Mouse (Mus musculus): ENCODE measurements around the gene Sestd1. TPM values are rescaled to one million over a fixed set of nuclear protein-coding genes. Genes with fewer than 3 reads are reported as not detected.

Sestd1 gene
- total and polyA plus RNA-seq, 2 experiments from 2014 or later = 28.1 to 59.9 TPM

DNA sequence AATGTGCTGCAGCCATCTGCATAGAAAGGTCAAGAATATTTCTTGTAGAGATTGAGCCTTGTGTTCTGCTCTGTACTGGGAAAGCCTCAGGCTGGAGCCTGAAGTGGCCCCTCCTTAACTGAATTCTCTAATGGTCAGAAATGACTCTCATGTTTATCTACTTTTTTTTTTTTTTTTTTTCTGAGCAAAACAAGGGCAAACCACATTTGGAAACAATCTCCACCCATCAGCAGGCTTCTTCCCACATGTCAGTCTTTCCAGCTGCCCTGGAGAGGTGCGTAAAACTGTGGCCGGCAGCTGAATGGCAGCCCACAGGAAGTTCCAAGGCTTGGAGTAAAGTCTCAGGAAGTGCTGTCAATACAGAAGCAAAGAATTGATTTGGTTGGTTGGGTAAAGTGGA lies 6.4 kb upstream of the Sestd1 start:
- ATAC-seq = no peak
- Histone ChIP-seq H3K36me3 (ENCODE audit: insufficient read depth) (no peaks in the 10 kb centered on the region), H3K9me3 (ENCODE audit: low read length) (no peaks in the 10 kb centered on the region), H3K27ac (ENCODE audit: low read depth, low read length) (no peak overlapping the region), H3K4me2 (ENCODE audit: low read depth) (no peak overlapping the region), H3K9ac (no peak overlapping the region), H3K4me3 (ENCODE audit: low read depth, low read length) (no peak overlapping the region), H3K27me3 (ENCODE audit: insufficient read depth, low read length) (no peaks in the 10 kb centered on the region), H3K4me1 (ENCODE audit: insufficient read depth) (no peaks in the 10 kb centered on the region)
- no peak for DNase-seq
- TF ChIP-seq CTCF (IDR thresholded peaks at IDR 0.05; ENCODE audit: low read depth) = no peak
- WGBS = 42% methylated on average over 2 of the region's 2 CpGs

DNA sequence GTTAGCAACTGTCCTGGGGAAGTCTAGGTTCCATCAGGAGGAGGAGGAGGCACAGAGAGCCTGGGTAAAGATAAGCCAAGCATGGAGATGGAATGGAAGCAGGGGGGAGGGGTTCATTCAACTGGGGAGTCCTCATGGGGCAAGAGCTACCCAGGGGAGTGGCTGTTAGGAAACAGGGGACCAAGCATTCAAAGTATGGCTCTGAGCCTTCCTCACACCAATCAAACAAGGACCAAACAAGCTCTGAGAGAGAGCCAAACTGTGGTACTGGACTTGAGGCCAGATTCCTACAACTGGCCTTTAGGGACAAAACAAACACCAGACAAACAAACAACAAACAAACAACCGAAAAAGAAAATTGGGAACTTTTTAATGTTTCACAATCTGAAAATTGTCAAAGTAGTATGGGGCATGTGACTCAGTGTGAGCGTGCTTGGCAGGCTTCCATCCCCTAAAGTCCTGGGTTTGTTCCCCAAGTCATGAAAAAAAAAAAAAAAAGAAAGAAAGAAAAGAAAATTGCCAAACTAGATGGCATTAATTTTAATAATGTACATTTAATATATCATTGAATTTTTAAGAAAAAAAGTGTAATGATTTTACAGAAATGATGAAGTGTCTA lies 4.0 kb upstream of the Sestd1 start:
- Histone ChIP-seq H3K27me3 (ENCODE audit: insufficient read depth, low read length) (no peaks in the 10 kb centered on the region), H3K4me3 (ENCODE audit: low read depth, low read length) (no peak overlapping the region), H3K27ac (ENCODE audit: low read depth, low read length) (no peak overlapping the region), H3K4me1 (ENCODE audit: insufficient read depth) (no peaks in the 10 kb centered on the region), H3K9me3 (ENCODE audit: low read length) (no peaks in the 10 kb centered on the region), H3K36me3 (ENCODE audit: insufficient read depth) (no peaks in the 10 kb centered on the region), H3K9ac (no peak overlapping the region), H3K4me2 (ENCODE audit: low read depth) (no peak overlapping the region)
- no peak for DNase-seq
- 70% methylated on average over 2 of the region's 2 CpGs for WGBS
- no peak for TF ChIP-seq CTCF (IDR thresholded peaks at IDR 0.05; ENCODE audit: low read depth)
- ATAC-seq = no peak

DNA sequence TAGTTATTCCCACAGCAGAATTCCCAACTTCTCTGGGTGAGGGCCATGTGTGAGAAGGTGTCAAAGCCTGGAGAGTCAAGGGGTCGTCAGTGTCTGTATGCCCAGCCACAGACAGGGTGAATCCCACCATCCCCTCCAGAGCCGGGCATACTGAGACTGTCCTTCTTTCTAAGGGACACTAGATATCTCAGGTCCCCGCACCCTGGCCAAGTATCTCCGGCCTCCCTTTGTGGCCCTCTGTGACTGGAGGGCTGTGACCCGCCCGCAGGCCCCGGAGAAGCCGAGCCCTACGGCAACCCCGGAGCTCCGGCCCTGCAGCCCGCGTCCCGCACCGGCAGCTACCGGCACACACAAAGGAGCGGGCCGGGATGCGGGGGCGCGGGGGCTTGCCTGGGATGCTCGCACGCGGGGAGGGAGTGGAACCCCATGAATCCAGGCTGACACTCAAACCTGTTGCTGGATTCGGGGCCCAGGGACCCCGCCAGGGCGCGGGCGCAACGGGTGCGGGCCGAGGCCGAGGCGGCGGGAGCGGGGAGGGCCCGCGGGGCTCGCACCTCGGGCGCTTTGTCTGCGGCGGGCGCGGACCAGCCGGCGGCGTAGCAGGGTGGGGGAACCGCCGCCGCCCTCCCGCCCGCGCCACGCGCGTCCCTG lies 406 bp downstream of the Sestd1 start:
- DNase-seq = peak; percentile 65
- WGBS = under 1% methylated on average over 43 of the region's 57 CpGs
- H3K4me1 ChIP-seq (ENCODE audit: insufficient read depth) = peaks cover 12% of the 10 kb centered on the region; the same call in 1 of the 2 replicates
- peak overlapping the region; percentile 94 for H3K27ac ChIP-seq (ENCODE audit: low read depth, low read length)
- H3K27me3 ChIP-seq (ENCODE audit: insufficient read depth, low read length) = no peaks in the 10 kb centered on the region
- ATAC-seq = peak; percentile 73
- no peaks in the 10 kb centered on the region for H3K36me3 ChIP-seq (ENCODE audit: insufficient read depth)
- peak overlapping the region; percentile 99 for H3K9ac ChIP-seq
- peak overlapping the region; percentile 69 for H3K4me2 ChIP-seq (ENCODE audit: low read depth)
- H3K9me3 ChIP-seq (ENCODE audit: low read length) = no peaks in the 10 kb centered on the region
- TF ChIP-seq CTCF (IDR thresholded peaks at IDR 0.05; ENCODE audit: low read depth) = no peak
- H3K4me3 ChIP-seq (ENCODE audit: low read depth, low read length) = peak overlapping the region; percentile 93

DNA sequence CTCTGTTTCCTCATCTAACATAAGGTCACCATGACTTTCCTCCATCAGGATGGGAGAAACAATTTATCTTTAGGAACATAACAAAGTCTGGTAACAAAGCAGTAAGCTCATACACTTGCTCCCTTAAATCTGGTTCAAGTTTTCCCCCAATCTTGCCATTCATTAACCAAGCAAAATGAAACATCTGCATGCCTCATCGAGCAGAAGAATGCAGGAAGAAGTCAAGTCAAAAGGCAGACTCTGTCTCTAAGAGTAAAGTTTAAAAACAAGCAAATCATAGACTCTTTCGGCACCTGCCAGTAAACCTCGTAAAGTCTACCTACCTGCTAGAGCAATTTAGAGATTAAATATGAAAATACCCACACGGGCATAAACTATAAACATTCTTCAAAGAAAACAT lies 3.1 kb downstream of the Sestd1 start:
- Histone ChIP-seq H3K9ac (no peak overlapping the region), H3K36me3 (ENCODE audit: insufficient read depth) (no peaks in the 10 kb centered on the region), H3K27me3 (ENCODE audit: insufficient read depth, low read length) (no peaks in the 10 kb centered on the region), H3K4me2 (ENCODE audit: low read depth) (no peak overlapping the region), H3K9me3 (ENCODE audit: low read length) (no peaks in the 10 kb centered on the region), H3K4me3 (ENCODE audit: low read depth, low read length) (no peak overlapping the region), H3K27ac (ENCODE audit: low read depth, low read length) (no peak overlapping the region), H3K4me1 (ENCODE audit: insufficient read depth) (peaks cover 15% of the 10 kb centered on the region; the same call in 1 of the 2 replicates)
- ATAC-seq (no peak), DNase-seq (no peak)
- no peak for TF ChIP-seq CTCF (IDR thresholded peaks at IDR 0.05; ENCODE audit: low read depth)
- 65% methylated on average over 4 of the region's 4 CpGs for WGBS

DNA sequence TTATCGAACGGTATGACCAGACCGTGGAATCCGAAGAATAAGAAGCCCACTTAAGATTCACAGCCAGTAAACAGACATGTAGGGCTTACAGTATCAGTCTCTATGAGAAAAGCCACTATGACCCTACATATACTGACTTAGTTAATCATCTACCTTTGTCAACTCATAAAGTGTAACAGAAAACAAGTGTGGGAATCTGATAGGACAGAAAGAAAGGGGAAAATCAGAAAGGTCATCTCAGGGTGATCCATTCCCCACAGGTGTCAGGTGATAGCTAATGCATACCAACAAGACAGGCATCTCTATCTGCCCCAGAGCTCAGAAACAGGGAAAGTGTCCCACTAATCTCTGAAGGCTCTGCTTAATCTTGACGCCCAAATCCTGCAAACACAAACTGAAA lies 4.5 kb downstream of the Sestd1 start:
- H3K27me3 ChIP-seq (ENCODE audit: insufficient read depth, low read length) = no peaks in the 10 kb centered on the region
- 88% methylated on average over 5 of the region's 5 CpGs for WGBS
- no peak overlapping the region for H3K4me2 ChIP-seq (ENCODE audit: low read depth)
- ATAC-seq = no peak
- no peaks in the 10 kb centered on the region for H3K36me3 ChIP-seq (ENCODE audit: insufficient read depth)
- H3K27ac ChIP-seq (ENCODE audit: low read depth, low read length) = no peak overlapping the region
- H3K4me3 ChIP-seq (ENCODE audit: low read depth, low read length) = no peak overlapping the region
- no peaks in the 10 kb centered on the region for H3K9me3 ChIP-seq (ENCODE audit: low read length)
- DNase-seq = no peak
- TF ChIP-seq CTCF (IDR thresholded peaks at IDR 0.05; ENCODE audit: low read depth) = no peak
- no peak overlapping the region for H3K9ac ChIP-seq
- H3K4me1 ChIP-seq (ENCODE audit: insufficient read depth) = peaks cover 15% of the 10 kb centered on the region; the same call in 1 of the 2 replicates

DNA sequence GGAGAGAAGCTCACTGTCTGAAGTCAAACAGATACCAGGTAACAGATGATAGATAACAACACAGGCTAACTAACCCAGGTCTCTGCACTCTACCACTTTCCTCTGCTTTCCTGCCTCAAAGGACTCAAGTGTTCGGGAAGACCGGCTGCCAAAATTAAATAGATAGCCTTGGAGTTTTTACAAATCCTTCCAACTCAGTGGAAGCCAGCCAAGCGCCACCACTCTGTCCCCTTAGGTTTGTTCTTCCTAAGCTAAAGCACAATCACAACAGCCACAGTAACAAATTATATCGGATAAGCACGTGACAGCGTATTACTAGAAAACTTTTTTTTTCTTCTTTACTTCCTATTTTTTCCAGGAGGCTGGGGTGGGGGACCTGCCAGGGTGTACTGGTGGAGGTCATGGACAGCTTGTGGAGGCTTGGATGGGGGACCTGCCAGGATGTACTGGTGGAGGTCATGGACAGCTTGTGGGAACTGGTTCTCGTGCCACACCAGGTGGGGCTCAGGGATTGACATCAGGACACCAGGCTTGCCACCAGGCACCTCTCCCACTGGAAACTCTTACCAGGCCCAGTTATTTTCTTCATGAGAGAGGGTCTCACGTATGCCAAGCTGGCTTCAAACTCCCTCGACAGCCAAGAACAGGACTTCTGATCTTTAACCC lies 5.3 kb downstream of the Sestd1 start:
- Histone ChIP-seq H3K9ac (no peak overlapping the region), H3K4me3 (ENCODE audit: low read depth, low read length) (no peak overlapping the region), H3K4me2 (ENCODE audit: low read depth) (no peak overlapping the region), H3K27me3 (ENCODE audit: insufficient read depth, low read length) (no peaks in the 10 kb centered on the region), H3K36me3 (ENCODE audit: insufficient read depth) (no peaks in the 10 kb centered on the region), H3K27ac (ENCODE audit: low read depth, low read length) (no peak overlapping the region), H3K9me3 (ENCODE audit: low read length) (no peaks in the 10 kb centered on the region), H3K4me1 (ENCODE audit: insufficient read depth) (peaks cover 15% of the 10 kb centered on the region; the same call in 1 of the 2 replicates)
- ATAC-seq (no peak), DNase-seq (no peak)
- WGBS = 63% methylated on average over 9 of the region's 9 CpGs
- no peak for TF ChIP-seq CTCF (IDR thresholded peaks at IDR 0.05; ENCODE audit: low read depth)

DNA sequence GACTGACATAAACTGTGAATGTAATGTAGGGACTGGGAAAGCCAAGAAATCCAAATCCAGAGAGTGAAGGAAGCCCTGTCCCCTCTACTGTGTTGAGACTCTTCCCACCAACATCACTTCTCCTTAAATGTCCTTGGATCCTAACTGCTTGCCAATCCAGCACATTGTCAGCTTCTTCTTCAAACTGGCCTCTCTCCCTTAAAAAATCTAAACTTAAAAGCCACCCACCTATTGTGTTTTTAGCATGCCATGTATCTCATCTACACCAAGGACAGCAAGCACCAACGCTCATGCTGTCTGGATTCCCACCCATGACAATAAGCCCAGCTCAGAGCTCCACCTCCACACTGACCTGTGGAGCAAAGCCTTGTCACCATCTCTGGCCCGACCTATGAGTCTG lies 7.4 kb downstream of the Sestd1 start:
- Histone ChIP-seq H3K4me3 (ENCODE audit: low read depth, low read length) (no peak overlapping the region), H3K9ac (no peak overlapping the region), H3K9me3 (ENCODE audit: low read length) (no peaks in the 10 kb centered on the region), H3K27ac (ENCODE audit: low read depth, low read length) (no peak overlapping the region), H3K27me3 (ENCODE audit: insufficient read depth, low read length) (no peaks in the 10 kb centered on the region), H3K4me2 (ENCODE audit: low read depth) (no peak overlapping the region), H3K4me1 (ENCODE audit: insufficient read depth) (peaks cover 15% of the 10 kb centered on the region), H3K36me3 (ENCODE audit: insufficient read depth) (no peaks in the 10 kb centered on the region)
- WGBS = 92% methylated on average over 2 of the region's 2 CpGs
- TF ChIP-seq CTCF (IDR thresholded peaks at IDR 0.05; ENCODE audit: low read depth) = no peak
- DNase-seq (no peak), ATAC-seq (no peak)
